Mouse (Mus musculus) bone marrow macrophage, adult 2 months (primary cell): Measurements from ENCODE around the gene Zfp663.

Experiments used
- CTCF ChIP-seq: IDR thresholded peaks from 2 replicates; pipeline ENCODE4 v1.5.1; 2012; ENCODE audit warnings: low read depth, mild to moderate bottlenecking, low read length, moderate library complexity
- POLR2A ChIP-seq: IDR thresholded peaks from 2 replicates; pipeline ENCODE4 v1.6.1; 2012; ENCODE audit warnings: mild to moderate bottlenecking, low read depth, low read length, borderline replicate concordance

- TF ChIP-seq CTCF: no peak
- no peak for TF ChIP-seq POLR2A
These were observed 29.1 kb upstream of the Zfp663 start for GRCm38 (mm10) chr2:165397502-165398163.
